Mouse (Mus musculus) ES-E14 (cell line): Measurements from ENCODE around the gene Kbtbd7.

Experiments
- CHD2 ChIP-seq: IDR thresholded peaks from 2 replicates; pipeline ENCODE4 v1.6.1; 2014; ENCODE audit warnings: mild to moderate bottlenecking, low read depth, low read length, inconsistent platforms
- HCFC1 ChIP-seq: IDR thresholded peaks from 2 replicates; pipeline ENCODE4 v1.6.1; 2012; ENCODE audit warnings: low read length, inconsistent platforms, borderline replicate concordance; ENCODE audit not compliant: insufficient read depth
- MAFK ChIP-seq: IDR thresholded peaks from 2 replicates; pipeline ENCODE4 v1.6.1; 2014; ENCODE audit warnings: mild to moderate bottlenecking, low read depth, low read length, inconsistent platforms; ENCODE audit not compliant: insufficient read depth
- ZC3H11A ChIP-seq: IDR thresholded peaks from 2 replicates; pipeline ENCODE4 v1.6.1; 2012; ENCODE audit warnings: low read depth, mild to moderate bottlenecking, inconsistent platforms, low read length, borderline replicate concordance

GRCm38 (mm10) chr14:79467621-79468020 is 41.3 kb downstream of the Kbtbd7 start:
- no peak for TF ChIP-seq ZC3H11A
- no peak for TF ChIP-seq CHD2
- no peak for TF ChIP-seq MAFK
- TF ChIP-seq HCFC1 = no peak
